Mouse (Mus musculus) CD4-positive, CD25-positive, alpha-beta regulatory T cell, adult 2 months (primary cell): ENCODE measurements around the gene Maml2.
A peak's percentile ranks its signal among the peaks of the same experiment; 100 is the strongest.

Experiments
- DNase-seq: peaks from one replicate; pipeline ENCODE4 v3.0.0-alpha.2; 2012; ENCODE audit warnings: low read depth, low spot score

The Maml2 gene

DNA sequence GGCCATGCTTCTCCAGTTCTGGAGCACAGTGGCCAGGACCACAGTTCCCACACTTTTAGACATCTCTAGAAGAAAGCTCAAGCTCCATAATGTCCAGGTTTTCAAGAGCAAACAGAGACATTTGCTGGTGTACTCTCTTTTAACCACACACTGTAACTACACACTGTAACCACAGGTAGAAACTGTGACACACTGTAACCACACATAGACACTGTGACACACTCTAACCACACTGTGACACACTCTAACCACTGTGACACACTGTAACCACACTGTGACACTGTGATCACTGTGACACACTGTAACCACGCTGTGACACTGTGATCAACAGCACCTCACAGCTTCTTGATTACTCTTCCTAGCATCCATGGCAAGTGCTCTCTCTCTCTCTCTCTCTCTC is 148.5 kb downstream of the Maml2 start:
- DNase-seq = peak; percentile 56

DNA sequence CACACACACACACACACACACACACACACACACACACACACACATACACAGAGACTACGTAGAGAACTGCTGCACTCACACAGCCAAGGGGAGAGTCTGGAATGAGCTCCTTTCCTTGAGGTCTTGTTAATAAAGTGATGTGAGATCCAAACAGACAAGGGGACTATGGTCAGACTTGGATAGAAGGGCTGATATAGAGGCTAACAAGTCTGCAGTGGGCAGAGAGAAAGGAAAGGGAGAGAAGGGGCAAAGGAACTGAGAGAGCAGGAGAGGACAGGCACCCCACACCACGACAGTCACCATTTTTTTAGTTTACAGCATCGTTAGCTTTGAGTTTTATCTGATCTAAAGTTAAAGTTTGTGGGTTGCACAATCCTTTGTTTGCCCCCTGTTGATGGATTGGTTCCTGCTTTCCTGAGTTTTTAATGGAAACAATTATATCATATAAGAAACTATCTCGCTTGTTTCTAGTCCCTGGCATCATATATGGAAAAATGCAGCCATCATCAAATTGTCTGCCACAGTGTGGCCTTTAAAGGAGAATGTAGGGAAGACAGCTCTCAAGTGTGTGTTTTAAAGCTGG is 149.0 kb downstream of the Maml2 start, which contains the start of gene Gm17571:
Gene Gm17571 (minus strand): TSS at position 51 of the 583 bp plus-strand sequence.
- DNase-seq = no peak

DNA sequence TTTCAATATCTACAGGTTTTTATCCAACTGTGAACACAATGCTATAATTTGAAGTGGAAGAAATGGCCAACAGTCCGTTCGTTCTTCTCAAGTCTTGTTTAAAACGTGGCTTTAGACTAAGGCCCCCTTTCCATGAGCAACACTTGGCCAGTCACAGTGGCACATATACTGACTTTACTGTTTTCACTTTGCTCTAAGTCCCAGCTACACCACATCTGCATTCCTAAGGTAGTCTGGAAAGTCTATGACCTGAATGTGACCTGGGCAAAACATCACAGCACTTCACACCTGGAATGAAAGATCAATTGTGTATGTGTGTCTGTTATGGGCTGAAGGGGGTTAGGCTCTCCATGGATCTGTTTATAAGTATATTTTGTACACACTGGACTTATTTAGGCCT is 151.0 kb downstream of the Maml2 start:
- no peak for DNase-seq

DNA sequence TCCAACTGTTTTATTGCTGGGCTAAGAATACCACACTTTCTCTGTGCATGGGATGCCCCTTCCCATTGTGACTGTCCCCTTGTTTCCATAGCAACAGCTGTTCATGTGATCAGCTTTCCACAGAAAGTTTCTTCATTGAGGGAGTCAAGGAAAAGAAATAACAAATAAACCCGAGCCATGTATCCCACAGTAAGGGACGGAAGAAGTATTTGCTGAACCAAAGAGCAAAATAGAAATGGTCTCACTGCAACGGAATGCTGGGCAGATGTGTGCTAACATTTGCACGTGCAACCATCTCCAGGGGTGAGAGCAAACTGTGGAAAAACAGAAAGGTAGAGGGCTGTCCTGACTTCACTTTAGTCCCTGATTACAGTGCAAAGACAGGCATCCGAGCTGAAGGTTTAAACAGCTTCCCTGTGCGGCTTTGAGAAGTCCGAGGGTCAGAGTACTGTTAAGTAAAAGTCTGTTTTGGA is 156.9 kb downstream of the Maml2 start:
- DNase-seq = no peak

DNA sequence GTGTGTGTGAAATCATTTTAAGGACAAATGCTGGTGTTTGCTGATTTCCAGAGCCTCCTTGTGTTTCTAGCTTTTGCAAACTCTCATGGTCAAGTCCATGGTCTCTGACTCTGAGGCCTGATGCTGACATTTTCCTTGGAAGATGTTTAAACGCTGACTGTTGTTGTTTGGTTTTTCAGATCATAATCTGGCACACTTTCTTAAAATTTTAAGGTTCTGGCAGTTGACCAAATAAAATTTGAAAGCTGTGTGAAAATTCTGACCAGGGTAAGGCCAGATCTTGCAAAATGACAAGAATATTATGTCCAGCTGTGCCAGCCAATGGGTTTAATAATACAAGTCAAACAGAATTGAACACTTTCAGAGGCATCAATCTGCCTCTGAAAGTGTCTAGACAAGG is 157.5 kb downstream of the Maml2 start:
- no peak for DNase-seq

DNA sequence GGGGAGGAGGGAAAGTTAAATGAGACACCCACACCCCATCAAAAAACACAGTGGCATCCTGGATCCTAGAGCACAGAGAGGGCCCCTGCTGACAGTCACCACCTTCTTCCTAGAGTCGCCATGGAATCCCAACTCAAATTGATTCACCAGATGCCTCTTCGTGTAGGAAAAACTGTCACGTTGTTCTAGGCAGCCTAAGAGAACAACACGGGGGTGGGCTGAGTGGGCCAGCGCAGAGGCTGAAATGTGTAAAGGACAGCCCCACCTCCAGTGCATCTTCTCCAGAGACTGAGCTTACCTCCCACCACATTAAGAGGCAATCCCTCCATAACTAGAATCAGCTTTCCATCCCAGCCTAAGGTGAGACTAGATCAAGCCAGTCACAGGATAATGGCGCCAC is 160.0 kb downstream of the Maml2 start:
- no peak for DNase-seq

DNA sequence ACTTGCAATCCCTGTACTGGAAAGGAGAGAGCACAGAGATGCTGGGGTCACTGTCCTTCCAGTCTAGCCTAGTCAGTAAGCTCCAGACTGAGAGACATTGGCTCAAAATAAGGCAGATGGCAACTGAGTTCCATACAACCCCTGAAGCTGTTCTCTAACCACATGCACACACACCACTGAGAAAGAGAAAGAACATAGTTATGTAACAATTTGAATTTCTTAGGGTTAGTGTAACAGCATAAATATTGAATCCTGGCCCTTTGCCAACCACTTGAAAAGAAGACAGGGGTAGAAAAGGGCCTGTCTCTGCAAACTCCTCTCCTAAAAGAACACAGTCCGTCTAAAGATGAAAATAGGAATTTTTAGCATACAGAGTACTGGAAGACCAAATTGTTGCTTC is 161.6 kb downstream of the Maml2 start:
- DNase-seq = no peak

DNA sequence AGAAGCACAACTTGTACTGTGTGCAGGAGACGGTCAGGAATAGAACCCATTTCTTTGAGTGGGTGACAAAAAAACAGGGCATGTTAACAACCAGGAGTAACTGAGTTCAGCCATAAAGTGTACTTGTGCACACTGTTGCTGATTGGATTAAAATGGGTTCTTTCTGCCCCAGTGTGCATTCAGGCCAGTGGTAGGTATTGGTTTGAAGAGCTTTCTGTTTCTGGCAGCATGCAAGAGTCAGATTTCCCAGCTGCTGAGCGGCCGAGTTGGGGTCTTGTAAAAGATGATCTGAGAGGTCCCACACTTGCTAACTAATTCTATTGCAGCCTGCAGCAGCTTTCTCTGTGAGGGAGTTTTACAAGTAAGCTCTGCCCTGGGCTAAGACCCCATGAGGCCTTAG is 162.3 kb downstream of the Maml2 start:
- no peak for DNase-seq

DNA sequence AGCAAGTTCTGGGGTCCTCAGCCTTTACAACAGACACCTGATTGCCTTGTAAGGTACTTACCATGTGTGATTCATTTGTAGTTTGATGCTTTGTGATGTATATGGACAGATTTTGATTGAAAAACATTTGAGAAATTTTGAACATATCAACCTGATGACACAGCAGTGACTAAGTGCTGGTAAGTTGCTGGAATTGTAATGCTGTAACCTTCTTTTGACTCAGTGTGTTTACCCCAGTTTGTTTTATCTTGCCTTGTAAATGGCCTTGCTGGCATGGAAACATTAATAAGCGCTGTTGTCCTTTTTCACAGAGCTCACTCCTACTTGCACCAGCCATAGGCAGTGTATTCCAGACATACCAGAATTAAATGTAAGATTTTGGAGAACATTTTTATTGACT is 163.2 kb downstream of the Maml2 start:
- no peak for DNase-seq

DNA sequence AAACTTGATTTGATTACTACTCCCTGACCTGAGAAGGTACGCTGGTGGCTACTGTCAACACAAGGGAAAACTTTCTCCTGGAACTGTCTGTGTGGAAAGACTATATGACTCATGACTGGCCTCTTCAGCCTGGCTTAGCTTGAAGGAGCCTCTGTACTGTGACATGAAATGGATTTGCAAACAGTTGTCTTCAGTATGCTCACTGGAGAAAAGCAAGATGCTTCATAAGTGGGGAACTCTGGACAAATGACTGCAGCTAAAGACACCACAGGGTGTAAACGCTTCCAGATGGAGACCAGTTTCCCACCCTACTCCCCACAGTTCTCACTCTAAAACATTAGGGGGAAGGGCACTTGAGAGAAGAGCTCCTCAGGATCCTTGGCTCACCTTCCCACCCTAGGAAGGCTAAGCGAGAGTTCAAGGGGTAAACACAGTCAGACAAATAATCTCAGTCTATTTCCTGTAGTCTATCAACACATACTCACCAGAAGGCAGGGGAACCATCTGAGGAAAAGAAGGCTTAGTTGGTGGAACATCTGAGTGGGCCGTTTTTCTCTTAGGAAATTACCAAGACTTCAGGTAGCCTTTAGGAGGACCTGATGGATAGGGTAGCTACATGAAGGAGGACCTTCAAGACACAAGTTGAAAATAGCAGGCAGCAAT is 167.7 kb downstream of the Maml2 start:
- peak; percentile 33 for DNase-seq

DNA sequence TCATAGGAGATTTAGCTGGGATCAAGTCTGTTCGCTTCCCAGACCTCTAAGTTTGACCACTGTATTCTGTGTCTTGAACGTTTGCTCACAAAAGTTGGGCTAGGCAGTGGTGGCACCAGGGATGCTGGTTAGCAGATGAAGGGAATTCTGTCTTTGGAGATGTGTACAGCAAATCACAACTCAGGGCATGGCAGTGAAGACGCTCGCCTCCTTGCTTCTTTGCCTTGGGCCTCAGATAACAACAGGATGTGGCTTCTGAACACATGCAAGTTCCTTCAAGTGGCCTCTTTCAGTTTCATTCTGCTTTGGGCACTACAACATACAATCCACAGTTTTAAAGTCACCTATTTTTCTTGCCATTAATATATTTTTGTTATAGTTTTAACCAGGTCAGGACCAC is 168.6 kb downstream of the Maml2 start:
- DNase-seq = peak; percentile 86

DNA sequence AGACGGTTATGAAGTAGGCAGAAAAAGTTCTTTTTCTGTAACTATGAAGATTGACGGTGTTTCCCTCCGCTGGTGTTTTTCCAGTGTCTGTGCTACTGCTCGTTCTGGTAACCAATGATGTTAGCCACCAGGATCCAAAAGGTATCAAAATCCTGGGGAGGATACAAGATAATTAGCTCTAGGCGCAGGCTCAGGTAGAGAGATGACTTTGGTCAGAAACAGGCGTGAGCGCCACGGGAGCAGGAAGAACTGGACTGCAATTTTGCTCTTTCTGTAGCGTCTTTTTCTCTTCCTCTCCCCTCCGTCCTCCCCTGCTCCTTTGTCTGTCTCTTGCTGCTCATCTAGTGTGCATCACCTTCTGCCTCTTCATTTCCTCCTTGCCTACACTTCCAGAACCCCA is 169.1 kb downstream of the Maml2 start:
- no peak for DNase-seq

DNA sequence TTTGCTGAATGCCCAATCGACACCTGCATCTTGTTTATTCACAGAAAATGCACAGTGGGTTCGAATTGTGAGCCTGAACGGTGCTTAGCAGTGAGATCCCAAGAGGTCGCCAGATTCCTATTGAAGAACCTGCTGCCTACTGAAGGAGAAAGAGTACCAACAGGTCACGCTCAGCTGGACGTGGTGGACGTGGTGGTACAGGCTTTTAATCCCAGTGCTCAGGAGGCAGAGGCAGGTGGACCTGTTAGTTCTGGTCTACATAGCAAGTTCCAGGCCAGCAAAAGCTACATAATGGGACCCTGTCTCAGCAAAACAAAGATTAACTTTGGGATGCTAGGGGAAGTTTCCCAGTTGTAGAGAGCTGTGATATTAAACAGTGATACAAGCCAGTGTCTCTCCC is 170.0 kb downstream of the Maml2 start:
- no peak for DNase-seq

DNA sequence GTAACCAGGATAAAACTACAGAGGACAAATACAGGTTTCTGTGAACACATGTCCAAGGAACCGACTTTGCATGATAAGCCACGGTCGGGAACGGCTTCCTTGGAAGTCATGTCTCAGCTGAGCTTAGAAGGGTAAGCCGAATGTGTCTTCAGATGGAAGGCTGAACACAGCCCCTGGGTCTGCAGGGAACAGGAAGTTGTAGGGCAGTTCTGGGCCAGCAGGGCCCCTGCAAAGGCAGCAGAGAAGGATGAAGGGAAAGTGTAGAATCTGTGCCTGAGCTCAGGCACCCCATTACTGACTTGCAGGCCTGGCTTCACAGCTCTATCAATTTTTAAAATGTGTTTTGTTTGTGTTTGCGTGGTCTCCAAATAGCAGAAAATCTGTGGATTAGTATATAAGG is 171.0 kb downstream of the Maml2 start:
- DNase-seq = peak; percentile 50

DNA sequence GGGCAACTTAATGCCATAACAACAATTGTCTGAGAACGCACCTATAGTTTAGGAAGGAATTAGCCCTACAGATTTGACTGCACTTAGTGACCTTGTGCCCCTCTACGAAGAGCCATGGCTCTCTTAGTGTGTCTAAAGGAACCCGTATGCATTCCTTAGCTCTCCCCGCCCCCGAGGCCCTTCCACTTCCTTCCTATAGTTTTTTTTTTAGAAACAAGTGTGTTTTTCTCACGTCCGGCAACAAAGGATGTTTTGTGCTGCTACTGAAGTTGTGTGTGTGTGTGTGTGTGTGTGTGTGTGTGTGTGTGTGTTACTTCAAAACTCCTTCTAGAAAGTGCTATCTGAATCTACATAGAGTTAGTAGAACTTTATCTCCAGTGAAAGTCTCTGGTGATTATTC is 172.3 kb downstream of the Maml2 start:
- DNase-seq = peak; percentile 67

DNA sequence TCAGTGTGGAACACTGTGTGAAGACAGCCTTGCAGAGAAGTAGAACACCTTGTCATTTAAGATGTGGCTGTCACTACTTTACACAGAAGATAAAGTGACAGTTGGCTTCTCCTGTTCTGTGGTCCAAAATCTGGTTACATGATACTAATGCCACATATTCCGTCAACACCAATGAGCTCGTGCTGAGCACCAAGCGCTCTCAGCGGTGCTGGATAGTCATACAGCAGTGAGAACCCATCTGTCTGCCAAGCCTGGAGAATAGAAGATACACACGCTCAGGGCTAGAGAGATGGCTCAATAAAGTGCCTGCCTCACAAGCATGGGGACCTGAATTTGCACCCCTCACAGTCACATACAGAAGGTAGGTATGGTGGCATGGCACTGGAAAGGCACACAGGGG is 177.2 kb downstream of the Maml2 start:
- no peak for DNase-seq

DNA sequence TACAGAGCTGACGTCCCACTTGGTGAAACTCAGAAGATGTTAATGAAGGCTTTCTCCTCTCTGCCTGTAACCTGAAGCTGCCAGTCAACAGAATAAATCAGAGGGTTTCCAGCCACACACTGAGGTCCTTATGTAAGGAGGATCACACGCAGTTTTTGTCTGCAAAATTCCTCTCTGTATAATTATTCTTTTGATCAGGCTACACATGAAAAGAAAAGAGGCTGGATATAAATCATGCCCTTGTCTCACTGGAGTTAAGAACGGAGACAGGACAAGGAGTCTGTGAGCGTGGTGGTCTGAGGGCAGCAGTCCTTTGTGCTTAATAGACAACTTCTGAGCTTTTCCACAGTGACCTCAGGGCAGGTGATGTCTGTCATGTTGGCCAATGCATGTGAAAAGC is 181.5 kb downstream of the Maml2 start:
- no peak for DNase-seq

DNA sequence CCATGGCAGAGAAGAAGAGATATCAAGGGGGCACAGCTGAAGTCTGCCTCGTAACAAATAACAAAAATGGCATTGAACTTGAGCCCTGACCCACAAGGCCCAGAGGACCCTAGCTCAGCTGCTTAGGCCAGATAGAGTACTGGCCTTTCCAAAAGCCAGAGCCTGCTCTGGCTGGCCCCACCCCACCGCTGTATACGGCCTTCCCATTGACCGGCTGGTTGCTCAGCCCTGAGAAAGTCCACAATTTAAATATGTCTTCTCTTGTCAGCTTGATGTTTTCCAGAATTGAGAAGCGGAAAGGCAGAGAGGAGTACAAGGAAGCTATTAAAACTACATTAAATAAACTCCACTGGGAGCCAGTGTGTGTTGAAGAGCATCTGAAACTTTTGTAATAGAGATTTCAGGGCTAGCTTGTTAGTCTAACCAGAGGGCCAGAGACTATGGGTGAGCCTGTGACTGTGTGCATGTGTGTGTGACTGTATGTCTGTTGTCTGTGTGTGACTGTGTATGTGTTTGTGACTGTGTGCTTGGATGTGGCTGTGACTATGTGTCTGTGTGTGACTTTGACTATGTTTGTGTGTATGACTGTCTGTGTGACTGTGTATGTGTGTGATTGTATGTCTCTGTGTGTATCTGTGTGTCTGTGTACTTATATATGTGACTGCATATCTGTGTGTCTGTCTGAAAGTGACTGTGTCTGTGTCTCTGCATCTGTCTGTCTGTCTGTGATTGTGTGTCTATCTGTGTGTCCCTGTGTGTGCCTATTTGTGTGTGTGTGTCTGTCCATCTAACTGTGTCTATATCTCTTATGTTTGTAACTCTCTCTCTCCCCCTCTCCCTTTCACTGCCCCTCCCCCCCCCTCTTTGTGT is 185.7 kb downstream of the Maml2 start:
- DNase-seq = peak; percentile 21

DNA sequence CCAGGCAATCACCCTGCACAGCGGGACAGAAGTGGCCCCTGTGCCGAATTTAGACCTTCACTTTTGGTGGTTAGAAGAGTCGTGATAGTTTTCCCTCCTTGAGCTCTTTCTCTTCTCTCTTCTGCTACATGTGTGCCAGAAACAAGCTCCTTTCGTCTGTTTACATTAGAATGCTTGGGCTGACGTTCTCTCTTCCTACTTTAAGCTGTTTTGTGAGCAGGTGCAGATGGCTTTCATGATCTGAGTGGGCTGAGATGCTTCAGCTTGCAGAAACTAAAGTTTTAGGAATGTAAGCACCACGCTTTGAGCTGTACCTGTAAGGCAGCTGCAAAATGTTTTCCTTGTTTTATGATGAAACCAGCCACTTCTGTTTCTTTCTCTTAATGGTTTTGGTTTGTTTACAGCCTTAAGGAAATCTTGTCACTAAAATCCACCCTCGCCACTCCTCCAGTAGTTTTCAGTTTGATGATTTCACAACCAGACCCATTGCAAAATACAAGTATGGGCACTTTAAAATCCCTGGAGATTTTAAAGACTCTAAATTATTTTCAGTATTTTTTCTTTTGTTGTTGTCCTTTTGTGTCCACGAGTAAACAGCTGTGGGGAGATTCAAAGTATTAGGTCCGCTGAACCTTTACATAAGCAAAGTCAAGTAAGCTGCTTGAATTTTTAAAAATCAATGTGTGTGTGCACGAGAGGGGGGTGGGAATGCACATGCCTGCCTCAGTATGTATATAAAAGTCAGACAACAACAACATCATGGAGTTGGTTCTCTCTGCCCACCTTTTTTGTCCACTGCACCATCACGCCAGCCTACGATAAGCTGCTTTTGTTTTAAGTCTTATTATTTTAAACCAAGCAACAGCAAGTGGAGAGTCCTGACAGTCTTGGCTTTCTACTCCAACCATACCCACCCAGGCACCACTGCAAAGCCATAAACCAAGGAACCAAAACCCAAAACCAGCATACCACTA is 186.8 kb downstream of the Maml2 start:
- DNase-seq = no peak

DNA sequence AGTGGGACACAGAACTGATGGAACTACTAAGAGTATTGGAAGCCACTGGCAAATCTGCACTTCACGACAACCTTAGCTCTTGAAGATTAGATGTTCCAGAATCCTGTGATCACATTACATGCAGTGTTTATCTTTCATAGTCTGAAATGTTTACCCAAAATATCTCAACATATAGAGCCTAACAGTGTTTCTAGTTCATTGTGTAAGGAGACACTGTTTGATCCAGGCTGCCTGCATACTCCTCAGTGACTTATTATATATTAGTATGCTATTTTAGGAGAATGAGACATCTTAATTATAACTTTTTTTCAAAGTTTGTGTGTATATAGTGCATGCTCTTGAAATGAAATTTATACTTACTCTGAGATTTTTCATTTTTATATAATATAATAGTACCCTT is 188.2 kb downstream of the Maml2 start:
- DNase-seq = no peak

DNA sequence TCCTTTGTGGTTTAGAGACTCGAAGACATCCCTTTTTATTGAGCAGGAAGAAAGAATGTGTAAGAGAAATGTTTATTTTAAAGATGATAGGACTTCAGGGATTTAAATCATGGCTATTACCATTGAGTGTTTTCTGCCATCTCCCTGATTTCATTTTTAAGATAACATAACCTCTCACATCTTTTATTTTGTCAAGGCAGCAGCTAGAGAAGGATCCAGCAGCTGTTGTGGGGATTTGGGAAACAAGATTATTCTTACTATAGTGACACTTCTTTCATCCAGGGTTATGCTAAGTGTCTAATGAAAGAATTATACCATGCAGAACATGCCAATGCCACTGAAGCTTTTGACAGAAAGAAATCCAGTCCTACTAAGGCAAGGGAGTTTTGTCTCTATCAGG is 193.3 kb downstream of the Maml2 start:
- no peak for DNase-seq
